Mouse (Mus musculus) left cerebral cortex, postnatal 10 days (tissue): ENCODE data around the gene Lmtk3. TPM values are rescaled to one million over a fixed set of nuclear protein-coding genes. Genes with fewer than 3 reads are reported as not detected.

ENCODE experiments used
- DNase-seq, 2 experiments: peaks; one replicate each; pipeline ENCODE4 v3.0.0; 2021 to 2022; ENCODE audit warnings: low spot score in 2 of 2, mixed read lengths in 1 of 2; ENCODE audit errors: extremely low spot score in 1 of 2
- intact Hi-C: fragments of 180-260 bp; cut with DNase I; formaldehyde crosslinking; loops from one replicate; pipeline ENCODE4 v1.15.1; 2025
- total RNA-seq, 2 experiments: library from RNA; stranded (reverse); gene quantifications; 2 replicates each; pipeline ENCODE4 v1.2.3; 2021

Gene Lmtk3
- total RNA-seq: 100 to 1,000 TPM; 268 to 281 TPM

DNA sequence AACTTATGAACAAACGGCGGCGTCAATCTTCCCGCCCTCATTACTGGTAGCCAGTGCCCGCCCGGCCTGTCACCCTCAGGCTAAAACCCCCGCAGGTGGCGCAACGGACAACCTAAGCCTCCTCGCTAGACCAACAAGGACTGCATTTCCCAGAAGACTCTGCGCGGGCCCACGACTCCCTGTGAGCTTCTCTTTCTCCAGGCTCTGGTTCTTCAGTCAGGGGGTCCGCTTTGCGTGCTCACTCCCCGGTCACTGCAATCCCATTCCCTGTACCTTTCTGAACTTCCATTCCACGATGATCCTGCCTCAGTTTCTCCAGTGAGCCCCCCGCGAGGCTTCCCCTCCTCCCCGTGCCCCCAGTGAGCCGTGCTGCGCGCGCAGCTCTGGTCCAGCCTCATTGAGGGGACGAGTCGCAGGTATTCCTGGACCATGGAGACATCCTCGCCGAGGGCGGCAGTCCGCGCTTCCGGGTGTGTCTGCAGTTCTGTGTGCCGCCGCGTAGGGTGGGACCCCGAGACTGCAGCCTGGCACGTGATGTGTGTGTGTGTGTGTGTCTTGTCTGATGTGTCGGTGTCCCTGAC, at the start of gene Lmtk3:
TSS of gene Lmtk3 (plus strand) at position 228 of the 581 bp plus-strand sequence.
- DNase-seq: peak; percentile 69 to 81
- intact Hi-C loops: loop anchor here (5.0 kb wide), 1 partner anchor 41 kb away; no protein-coding TSS in a partner anchor

DNA sequence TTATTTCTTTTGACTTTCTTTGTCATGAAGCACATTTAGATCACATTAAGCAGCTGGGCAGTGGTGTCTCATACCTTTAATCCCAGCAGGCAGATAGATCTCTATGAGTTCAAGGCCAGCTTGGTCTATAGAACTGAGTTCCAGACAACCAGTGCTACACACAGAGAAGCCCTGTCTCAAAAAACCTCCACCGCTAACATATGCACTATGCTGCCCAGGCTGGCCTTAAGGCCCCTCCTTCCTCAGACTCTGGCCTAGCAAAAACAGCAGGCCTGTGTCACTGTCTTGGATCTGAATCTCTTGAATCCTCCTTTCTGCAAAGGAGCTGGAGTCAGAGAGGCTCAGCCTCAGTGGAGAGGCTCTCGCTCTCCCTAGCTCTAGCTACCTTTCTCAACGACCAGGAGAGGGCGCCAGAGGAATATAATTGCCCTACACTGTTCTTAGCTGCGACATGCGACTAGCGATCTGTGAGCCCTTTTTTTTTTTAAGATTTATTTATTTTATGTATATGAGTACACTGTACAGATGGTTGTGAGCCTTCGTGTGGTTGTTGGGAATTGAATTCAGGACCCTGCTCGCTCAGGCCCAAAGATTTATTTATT, 44.3 kb upstream of the Lmtk3 start:
- DNase-seq: peak; percentile 84 to 86
- intact Hi-C loops: loop anchor here (2.0 kb wide), 1 partner anchor 62 kb away; no protein-coding TSS in a partner anchor

DNA sequence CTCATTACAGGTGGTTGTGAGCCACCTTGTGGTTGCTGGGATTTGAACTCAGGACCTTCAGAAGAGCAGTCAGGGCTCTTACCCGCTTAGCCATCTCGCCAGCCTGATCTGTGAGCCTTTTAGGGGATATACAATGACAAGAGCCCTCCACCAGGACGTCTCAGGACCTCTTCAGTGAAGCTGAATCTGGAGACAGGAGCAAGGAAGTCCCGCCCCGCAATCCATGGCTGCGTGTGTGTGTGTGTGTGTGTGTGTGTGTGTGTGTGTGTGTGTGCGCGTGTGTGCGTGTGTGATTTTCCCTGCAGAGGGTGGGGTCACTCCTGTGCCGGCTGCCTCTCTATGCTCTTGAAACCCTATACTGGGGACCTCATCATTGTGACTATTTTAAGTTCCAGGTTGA, 43.7 kb upstream of the Lmtk3 start:
- intact Hi-C loops: loop anchor here (2.0 to 5.0 kb wide), 3 partner anchors 42 to 197 kb away; partner anchors contain the start of genes Lmtk3 and Sult2b1
- no peak for DNase-seq

DNA sequence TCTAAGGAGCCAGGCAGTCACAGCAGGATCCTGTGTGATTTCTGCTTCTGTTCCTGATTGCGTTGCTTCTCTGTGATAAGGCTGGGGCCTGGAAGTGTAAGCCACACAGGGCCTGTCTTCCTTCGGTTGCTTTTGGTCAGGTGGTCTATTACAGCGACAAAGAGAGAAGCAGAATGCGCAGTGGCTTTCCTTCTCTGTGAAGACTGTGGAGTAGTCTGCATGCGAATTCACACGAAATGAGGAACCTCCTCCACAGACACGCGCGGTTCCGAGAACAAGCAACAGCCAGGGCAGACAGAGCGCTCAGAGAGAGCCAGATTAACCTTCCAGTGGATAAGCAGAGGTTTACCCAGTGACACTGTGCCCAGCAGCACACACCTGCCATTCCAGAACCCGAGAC, 42.2 kb upstream of the Lmtk3 start:
- intact Hi-C loops: loop anchor here (5.0 kb wide), 2 partner anchors 41 to 196 kb away; partner anchors contain the start of genes Lmtk3 and Sult2b1
- DNase-seq: no peak

DNA sequence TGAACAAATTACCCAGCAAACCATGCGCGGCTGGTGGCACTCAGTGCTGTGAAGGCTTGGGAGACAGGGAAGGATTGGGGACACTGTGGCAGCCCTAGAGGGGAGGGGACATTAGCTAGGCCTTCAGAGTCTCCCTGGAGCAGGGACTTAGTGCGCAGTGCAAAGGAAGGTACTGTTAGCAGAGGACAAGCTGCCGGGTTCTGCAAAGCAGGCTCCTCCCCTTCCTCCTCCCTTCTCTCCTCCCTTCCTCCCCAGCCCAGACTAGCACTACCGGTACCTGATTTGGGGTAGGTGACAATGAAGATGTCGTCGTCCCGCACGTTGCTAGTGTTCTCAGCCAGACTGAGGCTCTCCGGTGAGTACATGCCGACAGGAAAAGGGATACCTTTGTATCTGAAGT, 41.8 kb upstream of the Lmtk3 start:
- DNase-seq: no peak

DNA sequence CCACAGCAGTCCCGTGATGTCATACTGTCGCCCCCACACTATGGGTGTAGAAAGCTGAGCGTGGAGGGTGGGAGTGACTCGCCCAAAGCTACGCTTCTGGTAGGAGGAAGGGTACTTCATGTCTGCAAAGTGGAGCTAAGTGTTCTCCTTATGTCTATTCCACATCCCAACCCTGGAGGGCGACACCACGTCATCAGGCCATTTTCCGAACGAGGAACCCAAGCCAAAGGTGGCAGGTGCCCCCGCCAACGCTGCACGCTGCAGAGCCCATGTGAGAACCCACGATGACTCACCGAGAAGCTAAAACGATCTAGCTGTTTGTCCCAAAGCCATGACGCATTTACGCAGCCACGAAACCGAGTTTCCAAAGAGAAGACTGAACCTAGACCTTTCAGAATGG, 41.2 kb upstream of the Lmtk3 start:
- intact Hi-C loops: loop anchor here (5.0 kb wide), 2 partner anchors 40 to 195 kb away; partner anchors contain the start of genes Lmtk3 and Sult2b1
- peak in 1 of 2 experiments; percentile 70 for DNase-seq

More for the DNA sequence above, 41.8 kb upstream of the Lmtk3 start:
- intact Hi-C loops: loop anchor here (5.0 kb wide), 2 partner anchors 41 to 196 kb away; partner anchors contain the start of genes Lmtk3 and Sult2b1

DNA sequence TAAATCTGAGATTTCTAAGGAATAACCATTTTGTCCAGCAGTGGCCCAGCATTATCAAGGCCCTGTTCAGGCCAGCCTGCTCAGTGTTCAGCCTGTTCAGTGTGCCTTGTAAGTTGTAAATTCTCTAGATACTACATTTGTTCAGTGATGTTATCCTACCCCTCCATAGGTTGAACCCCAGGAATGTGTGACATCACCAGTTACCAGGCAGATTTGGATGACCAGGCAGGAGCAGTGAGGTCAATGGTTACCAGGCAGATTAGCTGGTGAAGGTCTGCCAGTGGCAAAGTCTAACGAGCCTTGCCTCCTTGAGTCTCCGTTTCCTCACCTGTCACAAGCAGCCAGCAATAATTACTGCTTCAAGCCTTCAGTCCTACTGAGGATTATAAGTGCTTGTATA, 39.2 kb upstream of the Lmtk3 start:
- peak in 1 of 2 experiments; percentile 91 for DNase-seq
- intact Hi-C loops: loop anchor here (5.0 kb wide), 2 partner anchors 38 to 193 kb away; partner anchors contain the start of genes Lmtk3 and Sult2b1

DNA sequence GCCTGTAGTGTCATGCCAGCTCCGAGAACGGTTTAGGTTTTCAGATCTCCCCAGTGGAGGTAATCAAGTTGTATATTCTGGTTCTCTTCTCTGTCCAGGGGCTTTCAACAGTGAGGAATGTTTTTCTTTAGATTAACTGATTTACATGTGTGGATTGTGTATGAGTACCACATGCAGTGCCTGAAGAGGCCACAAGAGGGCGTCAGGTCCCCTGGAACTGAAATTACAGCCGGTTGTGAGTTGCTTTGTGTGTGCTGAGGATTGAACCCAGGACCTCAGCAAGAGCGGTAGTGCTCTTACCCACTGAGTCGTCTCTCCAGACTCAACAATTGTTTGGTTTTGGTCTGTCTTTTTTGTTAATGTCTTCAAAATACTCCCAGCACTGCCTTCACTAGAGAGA, 37.0 kb upstream of the Lmtk3 start:
- DNase-seq: no peak
- intact Hi-C loops: loop anchor here (5.0 kb wide), 1 partner anchor 261 kb away; no protein-coding TSS in a partner anchor

DNA sequence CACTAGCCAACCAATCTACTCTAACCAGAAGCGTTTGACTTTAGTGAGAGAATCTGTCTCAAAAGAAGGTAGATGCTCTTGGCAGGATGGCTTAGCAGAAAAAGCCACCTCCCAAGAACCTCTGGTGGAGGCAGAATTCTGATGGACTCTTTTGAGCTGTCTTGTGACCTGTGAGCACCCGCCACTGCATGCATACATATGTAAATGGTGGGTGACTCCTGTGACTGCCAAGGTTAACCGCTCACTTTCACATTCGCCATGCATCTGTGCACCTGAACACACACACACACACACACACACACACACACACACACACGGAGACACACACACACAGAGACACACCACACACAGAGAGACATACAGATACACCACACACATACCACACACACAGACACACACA, 36.1 kb upstream of the Lmtk3 start:
- intact Hi-C loops: loop anchor here (5.0 kb wide), 1 partner anchor 260 kb away; no protein-coding TSS in a partner anchor
- no peak for DNase-seq

DNA sequence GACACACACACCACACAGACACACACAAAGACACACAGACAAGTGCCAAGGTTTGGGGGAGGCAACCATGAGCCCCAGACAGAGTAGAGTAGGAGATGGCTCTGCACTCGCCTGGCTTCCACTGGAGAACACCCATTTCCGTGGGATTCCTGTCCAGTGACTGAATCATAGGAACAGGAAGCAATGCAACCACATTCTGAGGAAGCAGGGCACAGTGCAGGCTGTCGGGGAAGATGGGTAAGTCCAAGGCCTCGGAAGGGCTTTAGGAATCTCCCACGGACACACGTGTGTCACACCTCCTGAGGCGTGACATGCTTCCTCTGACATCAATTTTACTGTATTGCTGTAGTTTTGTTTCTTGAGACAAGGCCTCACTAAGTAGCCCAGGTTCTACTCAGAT, 35.4 kb upstream of the Lmtk3 start:
- intact Hi-C loops: loop anchor here (5.0 kb wide), 1 partner anchor 259 kb away; no protein-coding TSS in a partner anchor
- no peak for DNase-seq

DNA sequence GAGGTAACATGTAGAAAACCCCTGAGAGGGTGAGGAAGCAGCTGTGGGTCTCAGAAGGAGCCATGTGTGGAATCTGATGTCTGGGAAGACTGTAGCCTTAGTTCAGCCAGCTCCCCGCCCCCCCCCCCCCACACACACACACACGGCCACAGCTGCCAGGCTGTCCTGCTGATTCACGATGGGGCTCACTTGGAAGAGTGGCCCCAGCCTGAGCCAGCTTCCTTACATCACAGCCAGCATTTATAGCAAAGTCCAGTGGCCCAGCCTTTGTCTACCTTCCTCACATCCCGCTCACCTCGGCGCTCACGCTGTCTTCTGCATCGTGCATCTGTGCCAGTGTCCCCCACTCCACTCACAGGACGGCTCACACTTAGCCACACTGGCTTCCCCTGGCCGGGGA, 34.1 kb upstream of the Lmtk3 start:
- intact Hi-C loops: loop anchor here (5.0 kb wide), 1 partner anchor 258 kb away; no protein-coding TSS in a partner anchor
- no peak for DNase-seq

DNA sequence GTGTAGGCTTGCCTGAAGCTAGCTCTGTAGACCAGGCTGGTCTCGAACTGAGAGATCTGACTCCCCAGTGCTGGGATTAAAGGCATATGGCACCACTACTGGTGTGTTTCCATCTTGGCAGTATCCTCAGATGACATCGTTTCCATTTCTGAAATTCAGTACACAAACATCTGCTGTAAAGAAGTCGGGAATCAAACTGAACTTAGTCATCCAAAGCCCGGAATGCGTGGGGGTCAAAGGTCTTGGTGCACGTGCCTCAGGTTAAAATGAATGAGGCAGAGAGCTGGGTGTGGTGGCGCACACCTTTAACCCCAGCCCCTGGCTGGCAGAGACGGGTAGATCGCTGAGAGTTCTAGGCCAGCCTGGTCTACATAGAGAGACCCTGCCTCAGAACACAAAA, 33.4 kb upstream of the Lmtk3 start:
- DNase-seq: no peak

DNA sequence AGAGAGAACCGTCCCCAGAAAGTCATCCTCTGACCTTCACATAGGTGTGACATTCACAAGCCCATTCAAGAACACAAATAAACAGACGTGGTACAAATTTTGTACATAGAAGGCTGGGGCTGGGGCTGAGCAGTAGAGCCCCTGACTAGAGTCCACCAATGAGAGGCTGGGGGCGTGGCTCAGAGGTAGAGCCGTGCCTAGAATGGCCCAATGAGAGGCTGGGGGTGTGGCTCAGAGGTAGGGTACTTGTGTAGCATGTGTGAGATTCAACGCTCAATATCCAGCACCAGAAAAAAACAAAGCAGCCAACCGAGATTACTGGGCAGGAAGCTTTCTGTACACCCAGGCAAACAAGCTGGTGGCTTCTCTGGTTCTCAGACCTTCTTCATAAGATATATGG, 27.8 kb upstream of the Lmtk3 start:
- no peak for DNase-seq
- intact Hi-C loops: no loop called here

More for the DNA sequence above, 33.4 kb upstream of the Lmtk3 start:
- intact Hi-C loops: no loop called here

DNA sequence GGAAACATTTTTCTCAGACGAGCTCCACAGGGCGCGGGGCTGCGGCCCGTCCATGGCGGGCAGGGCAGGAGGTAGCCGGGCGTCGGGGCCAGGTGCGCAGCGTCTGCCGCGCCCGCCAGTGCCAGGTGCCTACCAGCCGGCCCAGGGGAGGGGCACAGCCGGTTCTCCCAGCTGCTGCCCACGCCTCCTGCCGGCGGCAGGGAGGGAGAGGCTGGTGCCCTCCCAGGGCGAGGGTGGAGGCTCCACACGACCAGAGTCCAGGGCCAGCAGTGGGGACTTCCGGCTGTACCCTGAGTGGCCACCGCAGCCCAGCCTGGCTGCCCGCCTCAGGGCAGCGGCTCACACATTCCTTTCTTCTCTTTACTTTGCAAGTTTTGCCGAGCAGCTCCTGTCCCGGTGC, 24.1 kb upstream of the Lmtk3 start:
- no peak for DNase-seq
- intact Hi-C loops: no loop called here

DNA sequence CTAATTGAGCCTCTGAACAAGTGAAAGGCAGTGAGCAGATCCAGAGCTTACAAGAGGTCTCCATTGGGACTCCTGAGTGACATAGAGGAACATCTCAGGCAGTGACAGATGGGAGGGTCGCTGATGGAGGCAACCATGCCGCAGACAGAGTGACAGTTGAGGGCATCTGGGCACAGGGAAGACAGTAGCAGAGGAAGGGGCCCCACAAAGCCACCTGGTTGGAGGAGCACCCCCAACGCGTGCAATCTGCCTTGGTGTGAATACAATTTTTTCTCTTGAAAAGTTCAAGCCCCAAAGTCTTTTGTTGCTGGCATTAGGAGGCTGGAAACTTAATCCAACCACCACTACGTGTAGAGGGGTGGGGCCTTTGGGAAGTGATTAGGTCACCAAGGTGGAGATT, 23.4 kb upstream of the Lmtk3 start:
- intact Hi-C loops: no loop called here
- no peak for DNase-seq

DNA sequence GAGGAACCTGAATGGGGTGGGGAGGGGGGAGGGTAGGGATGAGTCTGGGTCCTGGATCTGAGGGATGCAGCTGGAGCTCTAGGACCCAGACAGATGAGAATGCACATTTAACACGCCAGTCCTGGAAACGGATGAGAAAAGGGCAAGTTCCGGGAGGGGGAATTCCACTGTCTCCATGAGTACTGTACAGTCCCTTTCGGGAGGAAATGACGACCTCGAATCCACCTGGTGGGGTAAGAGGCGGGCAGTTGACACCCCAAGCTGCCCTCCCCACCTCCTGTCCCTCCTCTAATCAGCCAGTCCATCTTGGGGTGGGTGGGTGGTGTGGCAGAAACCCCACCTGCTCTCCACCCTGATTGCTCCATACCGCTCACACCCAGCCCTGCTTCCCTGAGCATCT, 17.5 kb upstream of the Lmtk3 start:
- intact Hi-C loops: no loop called here
- no peak for DNase-seq

DNA sequence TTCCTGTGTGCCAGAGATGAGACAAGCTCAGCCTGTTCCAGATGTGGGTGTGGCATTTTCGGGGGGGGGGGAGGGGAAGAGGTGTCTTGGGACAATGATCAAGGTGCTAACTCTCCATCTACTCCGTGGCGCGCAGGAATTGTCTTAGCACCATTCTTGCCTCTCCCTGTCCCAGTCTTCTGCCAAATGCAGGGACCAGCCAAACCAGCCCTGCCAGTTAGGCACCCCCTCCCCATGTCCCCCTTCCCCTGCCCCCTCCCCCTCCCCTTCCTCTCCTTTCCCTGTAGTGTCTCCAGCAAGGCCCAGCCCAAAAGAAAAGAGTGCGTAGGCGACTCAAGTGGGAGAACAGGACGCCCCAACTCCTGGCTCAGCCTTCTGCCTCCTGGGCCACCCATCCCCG, 16.8 kb upstream of the Lmtk3 start:
- no peak for DNase-seq
- intact Hi-C loops: no loop called here

DNA sequence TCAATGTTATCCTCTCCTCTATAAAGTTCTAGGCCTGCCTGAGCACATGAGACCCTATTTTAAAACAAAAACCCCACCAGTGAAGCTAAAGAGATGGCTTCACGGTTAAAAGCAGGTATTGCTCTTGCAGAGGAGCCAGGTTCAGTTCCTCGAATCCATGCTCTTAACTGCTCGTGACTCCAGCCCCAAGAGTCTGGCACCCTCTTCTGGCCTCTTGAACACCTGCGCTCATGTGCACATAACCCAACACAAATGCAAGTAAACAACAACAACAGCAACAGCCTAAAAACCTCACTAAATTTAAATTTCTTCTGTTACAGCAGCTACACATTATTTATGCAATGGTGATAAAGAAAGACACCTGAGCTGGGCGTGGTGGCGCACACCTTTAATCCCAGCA, 16.0 kb upstream of the Lmtk3 start:
- no peak for DNase-seq
- intact Hi-C loops: no loop called here

DNA sequence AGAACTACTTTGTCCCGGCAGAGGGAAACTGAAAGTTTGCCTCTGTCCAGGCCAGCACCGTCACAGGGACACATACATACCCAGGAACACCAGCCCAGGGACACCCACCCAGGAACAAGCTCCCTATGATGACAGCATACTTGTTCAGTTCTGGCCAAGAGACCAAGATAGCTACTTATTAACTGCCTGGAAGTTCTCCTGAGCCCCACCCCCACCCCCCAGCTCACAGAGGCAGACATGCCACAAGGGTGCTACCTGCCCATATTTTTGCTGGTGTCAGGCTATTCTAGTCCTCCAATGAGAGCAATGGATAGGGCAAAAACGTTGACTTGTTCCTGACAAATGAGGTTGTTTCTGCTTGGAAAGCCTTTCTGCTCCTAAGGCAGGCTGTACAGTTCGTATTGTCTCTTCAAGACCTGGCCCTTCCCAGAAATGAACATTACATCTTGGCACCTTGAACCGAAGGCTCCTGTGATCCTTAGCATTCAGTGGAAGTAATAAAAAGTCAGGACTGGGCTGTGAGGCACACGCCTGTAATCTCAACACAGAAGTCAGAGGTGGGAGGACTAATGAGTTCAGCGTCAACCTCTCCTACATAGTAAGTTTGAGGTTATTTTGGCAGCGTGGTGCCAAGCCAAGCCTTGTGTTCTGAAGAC, 13.0 kb upstream of the Lmtk3 start:
- intact Hi-C loops: no loop called here
- no peak for DNase-seq

DNA sequence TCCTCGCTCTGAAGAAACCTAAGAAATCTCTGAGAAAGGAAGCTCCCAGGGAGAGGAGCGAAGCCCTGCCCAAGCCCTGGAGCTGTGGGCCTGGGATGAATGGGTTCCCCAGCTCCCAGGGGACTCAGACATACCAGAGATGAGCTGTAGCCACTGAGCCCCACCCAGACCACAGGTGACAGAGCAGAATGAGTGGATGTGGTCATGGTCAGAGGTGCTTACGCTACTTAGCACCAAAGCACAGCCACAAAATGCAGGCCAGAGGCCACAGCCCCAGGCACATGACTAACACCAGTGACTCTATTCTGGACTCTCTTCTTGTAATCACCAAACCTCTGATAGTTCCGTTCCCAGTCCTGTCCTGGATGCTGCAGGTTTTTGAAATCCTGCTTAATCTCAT, 12.4 kb upstream of the Lmtk3 start:
- intact Hi-C loops: no loop called here
- no peak for DNase-seq
